Mouse (Mus musculus): ENCODE measurements around the gene Phlpp2.

GRCm38 (mm10) chr8:109863398-109863797 lies 4.9 kb upstream of the Phlpp2 start:
- TF ChIP-seq CTCF (IDR thresholded peaks at IDR 0.05; ENCODE audit: control insufficient read depth, insufficient read depth, insufficient read length) (no peak), MYOD1 (IDR thresholded peaks at IDR 0.05; ENCODE audit: control insufficient read depth, insufficient read length, low read depth) (no peak), MAX (IDR thresholded peaks at IDR 0.05) (no peak), CEBPB (IDR thresholded peaks at IDR 0.05; ENCODE audit: low read depth) (no peak)

All from C2C12 (cell line).